Mouse (Mus musculus) heart, embryonic 12.5 days (tissue): ENCODE data around the gene Gm6502. TPM values are rescaled to one million over a fixed set of nuclear protein-coding genes. Genes with fewer than 3 reads are reported as not detected.
"Not testable (repeated sequence)": the region's sequence is repeated elsewhere in the genome, so short reads cannot be mapped to it uniquely, and the experiment has no call there.

Experiments used
- ATAC-seq: fragments of 200-750 bp; cut with Nextera tagmentation; 2 replicates; pipeline ENCODE4 v1.8.0; 2017; ENCODE audit warnings: moderate TSS enrichment, moderate library complexity; ENCODE audit not compliant: insufficient number of reproducible peaks, low FRiP score
- H3K27ac ChIP-seq: fragments of 300-500 bp; sonication (generic); 2 replicates; pipeline ENCODE4 v1.5.1; 2016; ENCODE audit warnings: mild to moderate bottlenecking, moderate library complexity; ENCODE audit not compliant: poor library complexity, severe bottlenecking
- H3K27me3 ChIP-seq: fragments of 300-500 bp; sonication (generic); replicated peaks from 2 replicates; pipeline ENCODE4 v1.6.1; 2016; ENCODE audit warnings: mild to moderate bottlenecking, moderate library complexity
- H3K36me3 ChIP-seq: fragments of 300-500 bp; sonication (generic); 2 replicates; pipeline ENCODE4 v1.6.1; 2016; ENCODE audit warnings: mild to moderate bottlenecking, moderate library complexity
- H3K4me1 ChIP-seq: fragments of 300-500 bp; sonication (generic); replicated peaks from 2 replicates; pipeline ENCODE4 v1.6.1; 2016; ENCODE audit warnings: mild to moderate bottlenecking
- H3K4me2 ChIP-seq: fragments of 300-500 bp; sonication (generic); 2 replicates; pipeline ENCODE4 v1.6.1; 2016; ENCODE audit warnings: mild to moderate bottlenecking, moderate library complexity
- H3K4me3 ChIP-seq: fragments of 300-500 bp; sonication (generic); 2 replicates; pipeline ENCODE4 v1.5.1; 2016; ENCODE audit warnings: mild to moderate bottlenecking
- H3K9ac ChIP-seq: fragments of 300-500 bp; sonication (generic); 2 replicates; pipeline ENCODE4 v1.6.1; 2016; ENCODE audit warnings: mild to moderate bottlenecking, moderate library complexity
- H3K9me3 ChIP-seq: fragments of 300-500 bp; sonication (generic); replicated peaks from 2 replicates; pipeline ENCODE4 v1.6.1; 2016; ENCODE audit warnings: mild to moderate bottlenecking, moderate library complexity
- WGBS: fragments of 180-500 bp; shearing (Covaris S2); methylation state at CpG from one replicate; pipeline ENCODE4 v1.1.7; 2016; 5-methylcytosine and 5-hydroxymethylcytosine counted together
- polyA plus RNA-seq: library from polyadenylated mRNA; unstranded; fragments of >200 nt; fragmentation: Nextera tagmentation; extraction: Ambion mirVana; gene quantifications from 2 replicates; pipeline ENCODE4 v1.2.1, GENCODE M21; 2016

The Gm6502 gene
- not detected in 2 replicates for polyA plus RNA-seq

- not testable (repeated sequence) for ATAC-seq, H3K36me3 ChIP-seq, H3K9ac ChIP-seq, H3K9me3 ChIP-seq, H3K4me1 ChIP-seq, H3K27ac ChIP-seq, H3K27me3 ChIP-seq, H3K4me3 ChIP-seq, H3K4me2 ChIP-seq
- WGBS: no CpG with 5 or more reads among the region's 2 CpGs
Observed at GRCm38 (mm10) chr5:94314135-94314534, at the start of gene Gm6502. TSS of gene Gm6502 (plus strand) at chr5:94314435.

- not testable (repeated sequence) for H3K27ac ChIP-seq, H3K27me3 ChIP-seq, H3K9me3 ChIP-seq, H3K4me2 ChIP-seq, H3K4me3 ChIP-seq, ATAC-seq, H3K4me1 ChIP-seq, H3K36me3 ChIP-seq, H3K9ac ChIP-seq
- WGBS: 71% methylated on average over 1 of the region's 1 CpGs
Observed at GRCm38 (mm10) chr5:94306696-94307095, 7.5 kb upstream of the Gm6502 start, which contains the start of gene A430089I19Rik. TSS of gene A430089I19Rik (minus strand) at chr5:94306796.

DNA sequence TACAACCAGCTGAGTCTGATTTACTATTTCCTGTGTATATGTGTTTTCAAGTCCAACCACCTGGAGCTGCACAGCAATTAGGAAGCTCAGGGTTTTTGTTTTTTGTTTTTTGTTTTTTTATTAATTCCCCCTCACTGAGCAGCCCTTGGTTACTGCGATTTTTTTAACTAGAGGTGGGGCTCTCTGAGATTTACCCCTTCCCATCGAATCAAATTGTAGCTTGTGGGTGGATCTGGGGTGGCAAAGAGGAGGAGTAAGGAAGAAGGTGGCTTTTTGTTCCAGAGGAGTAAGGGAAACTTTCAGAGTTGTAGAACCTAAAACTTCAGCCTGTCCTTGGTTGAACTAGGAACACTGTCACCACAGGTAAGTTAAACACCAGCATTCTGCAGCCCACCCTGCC lies 25.2 kb downstream of the Gm6502 start, which contains the start of gene AA792892:
Gene AA792892, plus strand, starts transcription at position 301 of the 400 bp plus-strand sequence.
- H3K27ac ChIP-seq, H3K9ac ChIP-seq, H3K27me3 ChIP-seq, H3K4me3 ChIP-seq, H3K9me3 ChIP-seq, H3K4me1 ChIP-seq, H3K4me2 ChIP-seq, ATAC-seq, H3K36me3 ChIP-seq: not testable (repeated sequence)
- WGBS: no CpG with 5 or more reads among the region's 2 CpGs

Other genes starting within 250 kb of the Gm6502 start
- gene BC061212, start 243.9 kb upstream of the Gm6502 start, polyA plus RNA-seq: not detected in 2 replicates
- not detected in 2 replicates for gene Gm6351, start 238.1 kb upstream of the Gm6502 start, polyA plus RNA-seq
- not detected in 2 replicates for gene Gm3106, start 96.4 kb upstream of the Gm6502 start, polyA plus RNA-seq
- gene A430089I19Rik, start 7.6 kb upstream of the Gm6502 start, polyA plus RNA-seq: not detected in 2 replicates
- gene AA792892, start 25.3 kb downstream of the Gm6502 start, polyA plus RNA-seq: not detected in 2 replicates
- not detected in 2 replicates for gene Gm7682, start 131.3 kb downstream of the Gm6502 start, polyA plus RNA-seq
- gene Gm3139, start 211.9 kb downstream of the Gm6502 start, polyA plus RNA-seq: not detected in 2 replicates